Mouse (Mus musculus) spleen, adult 2 months (tissue): ENCODE measurements at regions not wholly inside any gene's neighbourhood (a gene's known extent, or its start where the extent isn't known, plus 50 kb on each side); places are given as distances from the start of the nearest gene placed in this dataset.

ENCODE experiments used
- CTCF ChIP-seq: fragments of 200-500 bp; IDR thresholded peaks from 2 replicates; pipeline ENCODE4 v1.5.1; 2011; ENCODE audit warnings: mild to moderate bottlenecking, inconsistent platforms; ENCODE audit not compliant: insufficient read depth, insufficient read length, insufficient replicate concordance; ENCODE audit errors: extremely low read depth
- POLR2A ChIP-seq: fragments of 200-500 bp; IDR thresholded peaks from 2 replicates; pipeline ENCODE4 v1.6.1; 2011; ENCODE audit warnings: low read depth, low read length, inconsistent platforms

- TF ChIP-seq CTCF (no peak), POLR2A (no peak)
Observed at GRCm38 (mm10) chr8:126874126-126874730, 71.4 kb downstream of the Tomm20 start.
